Mouse (Mus musculus) C2C12 (cell line): Measurements from ENCODE around the gene Rogdi.

Source experiments
- CTCF ChIP-seq: IDR thresholded peaks from one replicate; pipeline ENCODE4 v1.5.1; 2011; ENCODE audit not compliant: control insufficient read depth, insufficient read depth, insufficient read length
- MAX ChIP-seq: IDR thresholded peaks from one replicate; pipeline ENCODE4 v1.6.1; 2011; ENCODE audit warnings: mild to moderate bottlenecking, control low read depth

DNA sequence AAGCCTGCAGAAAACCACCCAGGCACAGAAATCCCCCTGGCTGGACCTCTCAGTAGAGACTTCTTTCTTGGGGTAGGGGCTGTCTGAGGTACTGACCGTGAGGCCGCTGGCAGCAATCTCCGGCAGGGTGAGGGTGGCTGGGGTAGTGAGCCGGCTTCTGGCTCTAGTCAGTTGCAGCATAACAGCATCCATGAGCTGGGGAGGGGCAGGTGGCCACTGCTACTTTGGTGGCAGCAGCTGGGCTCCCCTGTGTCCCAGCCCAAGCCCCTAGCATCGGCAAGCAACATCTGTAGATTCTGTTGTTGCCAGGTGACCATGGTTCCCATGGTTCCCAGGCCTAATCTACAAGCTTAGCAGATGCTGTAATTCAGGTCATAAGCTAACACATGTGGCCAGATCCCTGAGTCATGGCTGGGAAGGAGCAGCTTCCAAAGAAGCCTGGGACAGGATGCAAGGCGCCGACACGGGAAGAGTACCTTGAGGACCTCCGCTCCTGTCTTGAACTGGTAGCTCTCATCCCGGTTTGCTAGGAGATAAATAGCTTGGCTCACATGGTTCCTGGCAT, 2.9 kb downstream of the Rogdi start:
- TF ChIP-seq CTCF (no peak), MAX (no peak)
